In the genomic region with DNA sequence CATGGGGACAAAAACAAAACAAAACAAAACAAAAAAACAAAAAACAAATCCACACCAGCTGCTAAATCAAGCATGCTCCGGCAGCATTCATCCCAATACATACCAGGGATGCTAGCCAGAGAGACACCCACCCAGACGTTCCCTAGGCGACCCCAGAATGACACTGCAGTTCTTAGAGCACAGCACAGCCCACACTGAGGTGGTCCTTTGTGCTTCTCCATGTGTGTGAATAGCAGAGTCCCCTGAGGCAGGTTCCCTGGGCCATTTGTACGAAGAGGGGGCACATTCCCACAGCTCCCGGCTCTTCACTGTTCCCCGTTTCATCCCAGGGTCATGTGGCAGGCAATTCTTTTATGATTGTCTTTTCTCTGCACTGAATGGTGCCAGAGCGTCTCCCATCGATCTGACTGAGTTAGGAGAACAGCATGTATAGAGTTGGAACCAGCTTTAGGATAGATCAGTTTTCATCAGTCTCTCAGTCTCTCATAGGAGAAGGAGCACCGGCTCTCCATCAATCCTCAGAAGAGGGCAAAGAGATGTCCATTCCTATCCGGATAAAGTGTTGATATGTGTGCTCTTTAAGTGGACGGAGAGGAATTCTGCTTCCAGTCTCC, we compare ENCODE assay signal across 15 mouse cellular contexts.
DNase-seq lines count a peak whose midpoint lies in the region; ATAC-seq and TF ChIP-seq lines count a peak whose summit lies in the region.
"Had no signal": no experiment of that assay in that cellular context is flagged by ENCODE, and none has a peak within 500 bp of the region (broad histone marks: within the 10 kb centered on the region; RNA-seq: fewer than 3 reads in every experiment).

No protein-coding gene starts in this region.

- H3K27me3 ChIP-seq in forebrain, postnatal 0 days (ENCODE audit: insufficient read depth, low read length): no peaks in the 10 kb centered on the region
- H3K27me3 ChIP-seq in midbrain, embryonic 14.5 days (ENCODE audit: control insufficient read depth, insufficient read depth, low read length): no peaks in the 10 kb centered on the region
- H3K27me3 ChIP-seq: heart, embryonic 12.5 days; liver, embryonic 13.5 days; stomach, embryonic 15.5 days had no signal

- peak overlapping the region; percentile 53; the same call in 1 of the 2 replicates for H3K27ac ChIP-seq in ES-E14 (ENCODE audit: insufficient read depth, low read depth, low read length, poor library complexity, severe bottlenecking)
- H3K27ac ChIP-seq in forebrain, postnatal 0 days (ENCODE audit: low read depth, low read length): no peak overlapping the region
- H3K27ac ChIP-seq in midbrain, embryonic 14.5 days (replicated peaks; ENCODE audit: low read depth, low read length): no peak overlapping the region
- H3K27ac ChIP-seq: kidney, postnatal 0 days; liver, embryonic 13.5 days; stomach, embryonic 15.5 days had no signal

- peaks cover 3 to 18% of the 10 kb centered on the region in 2 experiments; a peak in 3 of 4 replicates for H3K4me1 ChIP-seq in ES-E14 (ENCODE audit: control insufficient read depth in 2 of 2, insufficient read depth in 2 of 2, low read length in 2 of 2, poor library complexity in 1 of 2)
- H3K4me1 ChIP-seq in forebrain, postnatal 0 days (ENCODE audit: insufficient read depth): peaks cover 6% of the 10 kb centered on the region; the same call in 1 of the 2 replicates
- H3K4me1 ChIP-seq in midbrain, embryonic 14.5 days (ENCODE audit: control insufficient read depth, insufficient read depth, low read length): peaks cover 17% of the 10 kb centered on the region
- H3K4me1 ChIP-seq: heart, embryonic 12.5 days; liver, embryonic 13.5 days had no signal

- ATAC-seq in forebrain, postnatal 0 days: peak; percentile 73
- no peak for ATAC-seq in midbrain, embryonic 14.5 days (ENCODE audit: low FRiP score, low TSS enrichment)
- ATAC-seq in activated CD4-positive, CD25-positive, alpha-beta regulatory T cell, adult 4 months: no peak
- ATAC-seq: inflammation-experienced regulatory T-cells, adult 6 months had no signal

- TF ChIP-seq CTCF in forebrain, postnatal 0 days (IDR thresholded peaks at IDR 0.05; ENCODE audit: low read depth): no peak

- WGBS in forebrain, postnatal 0 days: 20% methylated on average over 11 of the region's 11 CpGs
- 22% methylated on average over 11 of the region's 11 CpGs for WGBS in midbrain, embryonic 14.5 days

- no peak overlapping the region for H3K4me3 ChIP-seq in ES-E14 (ENCODE audit: insufficient read depth in 1 of 2, low read depth in 1 of 2, low read length in 2 of 2, poor library complexity in 1 of 2, severe bottlenecking in 1 of 2)
- no peak overlapping the region for H3K4me3 ChIP-seq in forebrain, postnatal 0 days (ENCODE audit: low read depth, low read length)
- H3K4me3 ChIP-seq in midbrain, embryonic 14.5 days (replicated peaks; ENCODE audit: low read depth, low read length): no peak overlapping the region
- H3K4me3 ChIP-seq: heart, embryonic 12.5 days; liver, embryonic 13.5 days; stomach, embryonic 15.5 days had no signal

- no peaks in the 10 kb centered on the region for H3K9me3 ChIP-seq in ES-E14 (ENCODE audit: control insufficient read depth, insufficient read depth, low read depth, low read length)
- H3K9me3 ChIP-seq in forebrain, postnatal 0 days (ENCODE audit: low read length): no peaks in the 10 kb centered on the region
- H3K9me3 ChIP-seq in midbrain, embryonic 14.5 days (ENCODE audit: control insufficient read depth, low read length): no peaks in the 10 kb centered on the region
- H3K9me3 ChIP-seq: heart, embryonic 12.5 days; stomach, embryonic 15.5 days had no signal

- H3K9ac ChIP-seq in ES-E14 (ENCODE audit: insufficient read depth, low read depth, low read length, poor library complexity, severe bottlenecking): no peak overlapping the region
- no peak overlapping the region for H3K9ac ChIP-seq in forebrain, postnatal 0 days
- no peak overlapping the region for H3K9ac ChIP-seq in midbrain, embryonic 14.5 days (replicated peaks; ENCODE audit: low read length)
- H3K9ac ChIP-seq: heart, embryonic 12.5 days; liver, embryonic 13.5 days; stomach, embryonic 15.5 days had no signal

- no peak overlapping the region for H3K4me2 ChIP-seq in forebrain, postnatal 0 days (ENCODE audit: low read depth)
- no peak overlapping the region for H3K4me2 ChIP-seq in midbrain, embryonic 14.5 days (ENCODE audit: low read length)
- H3K4me2 ChIP-seq: heart, embryonic 12.5 days; liver, embryonic 13.5 days; stomach, embryonic 15.5 days had no signal

- no peaks in the 10 kb centered on the region for H3K36me3 ChIP-seq in ES-E14 (ENCODE audit: control insufficient read depth, insufficient read depth, low read length, poor library complexity, severe bottlenecking)
- H3K36me3 ChIP-seq in forebrain, postnatal 0 days (ENCODE audit: insufficient read depth): no peaks in the 10 kb centered on the region
- no peaks in the 10 kb centered on the region for H3K36me3 ChIP-seq in midbrain, embryonic 14.5 days (ENCODE audit: control insufficient read depth, insufficient read depth, low read length)
- H3K36me3 ChIP-seq: heart, embryonic 12.5 days; liver, embryonic 13.5 days; stomach, embryonic 15.5 days had no signal

- DNase-seq in ES-E14 (ENCODE audit: low read depth, low spot score): no peak
- DNase-seq in embryo, embryonic 9.5 days (ENCODE audit: extremely low spot score): peak; percentile 62
- peak; percentile 30 for DNase-seq in forebrain, postnatal 0 days
- peak; percentile 56 for DNase-seq in midbrain, embryonic 14.5 days
- DNase-seq in adrenal gland, adult 2 months: no peak
- DNase-seq in urinary bladder, postnatal 14 days (ENCODE audit: low spot score): no peak
- DNase-seq in kidney, postnatal 4 days: no peak
- DNase-seq: liver, embryonic 13.5 days; lung, postnatal 14 days; right cerebral cortex, postnatal 25 days had no signal

- in situ Hi-C loops in ES-E14 (cut with MboI; ENCODE audit: low sequenced_read_pairs in 2 of 2, unreplicated experiment in 2 of 2): no loop called here

TF ChIP-seq in ES-E14, 5 proteins besides CTCF, POLR2A, EP300 and RAD21:
- no peak for TF ChIP-seq ZNF384 (IDR thresholded peaks at IDR 0.05; ENCODE audit: low read depth, low read length)
- peak; percentile 63; the same call in 1 of the 2 replicates for TF ChIP-seq MAFK (IDR thresholded peaks at IDR 0.05; ENCODE audit: insufficient read depth, low read depth, low read length)

Comparison
In these comparisons a context has a peak if more than half of its experiments do, and no peak if none do; other contexts are left out.
1. DNase-seq: peak in embryo, embryonic 9.5 days (single experiment), forebrain, postnatal 0 days (single experiment) and midbrain, embryonic 14.5 days (single experiment); none in ES-E14 (single experiment), adrenal gland, adult 2 months (single experiment), urinary bladder, postnatal 14 days (single experiment) and kidney, postnatal 4 days (0 of 2).